Mouse (Mus musculus) heart, adult 2 months (tissue): ENCODE results near the gene Med27. TPM values are rescaled to one million over a fixed set of nuclear protein-coding genes. Genes with fewer than 3 reads are reported as not detected.
A peak's percentile ranks its signal among the peaks of the same experiment; 100 is the strongest.

Experiments
- DNase-seq, 2 experiments: peaks; one replicate each; pipeline ENCODE4 v3.0.0; 2021
- H3K27ac ChIP-seq: fragments of 200-600 bp; 2 replicates; pipeline ENCODE4 v1.8.1; 2022
- H3K27me3 ChIP-seq: fragments of 200-500 bp; 2 replicates; pipeline ENCODE4 v1.6.1; 2012; ENCODE audit warnings: mild to moderate bottlenecking, low read length, inconsistent platforms, mixed read lengths; ENCODE audit not compliant: control insufficient read depth, insufficient read depth
- H3K36me3 ChIP-seq: fragments of 200-500 bp; 2 replicates; pipeline ENCODE4 v1.6.1; 2012; ENCODE audit warnings: low read length, inconsistent platforms; ENCODE audit not compliant: control insufficient read depth, insufficient read depth
- H3K4me1 ChIP-seq: fragments of 200-500 bp; 2 replicates; pipeline ENCODE4 v1.6.1; 2011; ENCODE audit warnings: low read length; ENCODE audit not compliant: control insufficient read depth, insufficient read depth
- H3K4me3 ChIP-seq: fragments of 200-600 bp; 2 replicates; pipeline ENCODE4 v1.8.1; 2022
- H3K79me2 ChIP-seq: fragments of 200-500 bp; replicated peaks from 2 replicates; pipeline ENCODE4 v1.6.1; 2012; ENCODE audit warnings: mild to moderate bottlenecking, inconsistent platforms, low read length, moderate library complexity, mixed read lengths; ENCODE audit not compliant: control insufficient read depth, insufficient read depth
- H3K9ac ChIP-seq: fragments of 200-500 bp; 2 replicates; pipeline ENCODE4 v1.6.1; 2012; ENCODE audit warnings: low read depth, mild to moderate bottlenecking, control low read depth, inconsistent platforms, low read length, mixed read lengths
- CTCF ChIP-seq: fragments of 200-600 bp; IDR thresholded peaks from 2 replicates; pipeline ENCODE4 v1.8.1; 2022; ENCODE audit warnings: antibody characterized with exemption, mild to moderate bottlenecking, moderate library complexity
- EP300 ChIP-seq: fragments of 200-500 bp; IDR thresholded peaks from 2 replicates; pipeline ENCODE4 v1.6.1; 2011; ENCODE audit warnings: low read depth, low read length, control low read depth; ENCODE audit not compliant: insufficient read depth
- POLR2A ChIP-seq: fragments of 200-500 bp; IDR thresholded peaks from 2 replicates; pipeline ENCODE4 v1.6.1; 2011; ENCODE audit warnings: mild to moderate bottlenecking, low read depth, low read length, control low read depth; ENCODE audit not compliant: insufficient read depth
- WGBS: fragments of 180-500 bp; shearing (Covaris S2); methylation state at CpG from one replicate; pipeline ENCODE4 v1.1.7; 2018; 5-methylcytosine and 5-hydroxymethylcytosine counted together
- intact Hi-C: fragments of 180-260 bp; cut with DNase I; formaldehyde crosslinking; loops from one replicate; pipeline ENCODE4 v1.15.1; 2025
- polyA plus RNA-seq: library from polyadenylated mRNA; depleted of rRNA; stranded (reverse); fragments of >200 nt; gene quantifications from 2 replicates; pipeline ENCODE4 v1.2.3, GENCODE M21; 2012
- total RNA-seq, 2 experiments: library from RNA; stranded (reverse); gene quantifications; 2 replicates each; pipeline ENCODE4 v1.2.3; 2021

The Med27 gene
- total and polyA plus RNA-seq, 3 experiments = 15.3 to 24.0 (median 17.2) TPM

DNA sequence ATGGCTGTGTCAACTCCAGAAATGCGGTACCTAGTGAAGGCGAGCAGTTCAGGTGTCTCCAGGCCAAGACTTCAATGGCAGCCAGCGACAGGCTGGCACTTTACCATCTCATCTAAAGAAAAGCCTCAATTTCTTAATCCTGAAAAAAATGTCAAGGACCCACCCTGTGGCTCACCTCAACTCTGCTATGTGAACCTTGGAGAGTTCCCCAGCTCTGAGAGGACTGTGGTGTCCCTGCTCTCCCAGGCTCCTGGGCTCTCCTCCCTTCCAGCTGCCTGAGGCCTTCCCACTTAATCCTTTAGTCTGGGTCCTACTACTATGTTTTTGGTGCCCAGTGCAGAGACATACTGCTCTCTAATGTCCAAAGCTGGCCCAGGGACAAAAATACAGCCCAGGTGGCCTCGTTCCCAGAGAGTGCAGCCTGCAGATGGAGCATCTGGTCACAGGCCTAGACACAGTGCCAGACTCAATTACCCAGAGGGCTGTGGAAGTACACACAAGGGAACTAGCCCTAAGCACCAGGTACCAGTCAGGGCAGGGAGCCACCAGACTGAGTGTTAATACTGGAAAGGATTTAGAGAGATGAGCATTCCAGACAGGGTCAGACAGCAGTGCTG is 169.3 kb downstream of the Med27 start:
- WGBS = 82% methylated on average over 4 of the region's 4 CpGs
- Histone ChIP-seq H3K27ac (no peak overlapping the region), H3K79me2 (no peaks in the 10 kb centered on the region), H3K9ac (no peak overlapping the region), H3K36me3 (no peaks in the 10 kb centered on the region), H3K27me3 (no peaks in the 10 kb centered on the region), H3K4me3 (no peak overlapping the region), H3K4me1 (no peaks in the 10 kb centered on the region)
- no peak for TF ChIP-seq POLR2A
- TF ChIP-seq CTCF = 0 out of 2 replicates have a peak, but pooled peaks have one; percentile 5
- intact Hi-C loops = no loop called here
- peak; percentile 44 to 61 for DNase-seq

DNA sequence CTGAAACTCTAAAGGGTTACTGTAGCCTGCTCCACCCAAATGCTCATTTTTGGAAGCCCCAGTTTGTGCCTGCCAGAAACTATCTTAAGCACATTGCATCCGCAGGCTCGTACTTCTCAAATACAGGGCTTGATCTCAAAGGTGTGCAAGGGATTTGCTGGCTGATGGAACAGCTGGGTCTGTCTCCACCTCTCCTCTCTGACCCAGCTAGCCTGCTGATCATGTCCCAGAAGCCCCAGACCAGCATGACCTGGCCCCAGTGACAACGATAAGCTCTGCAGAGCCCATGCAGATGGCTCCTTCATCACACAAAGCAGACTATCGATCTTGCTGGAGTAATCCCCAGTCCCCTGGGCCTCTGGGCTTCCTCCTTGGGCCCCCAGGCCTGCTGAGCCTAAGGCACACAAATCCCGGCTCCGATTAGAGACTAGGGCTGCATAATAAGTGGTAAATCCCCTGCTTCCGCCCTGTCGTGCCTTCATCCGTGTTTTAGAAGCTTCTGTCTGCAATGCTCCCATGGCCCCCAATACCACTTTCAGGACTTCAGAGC is 170.1 kb downstream of the Med27 start:
- Histone ChIP-seq H3K27me3 (no peaks in the 10 kb centered on the region), H3K4me1 (no peaks in the 10 kb centered on the region), H3K27ac (no peak overlapping the region), H3K36me3 (no peaks in the 10 kb centered on the region), H3K9ac (no peak overlapping the region), H3K4me3 (no peak overlapping the region), H3K79me2 (no peaks in the 10 kb centered on the region)
- 55% methylated on average over 9 of the region's 9 CpGs for WGBS
- TF ChIP-seq CTCF (no peak), EP300 (no peak), POLR2A (no peak)
- intact Hi-C loops = no loop called here
- DNase-seq = no peak

DNA sequence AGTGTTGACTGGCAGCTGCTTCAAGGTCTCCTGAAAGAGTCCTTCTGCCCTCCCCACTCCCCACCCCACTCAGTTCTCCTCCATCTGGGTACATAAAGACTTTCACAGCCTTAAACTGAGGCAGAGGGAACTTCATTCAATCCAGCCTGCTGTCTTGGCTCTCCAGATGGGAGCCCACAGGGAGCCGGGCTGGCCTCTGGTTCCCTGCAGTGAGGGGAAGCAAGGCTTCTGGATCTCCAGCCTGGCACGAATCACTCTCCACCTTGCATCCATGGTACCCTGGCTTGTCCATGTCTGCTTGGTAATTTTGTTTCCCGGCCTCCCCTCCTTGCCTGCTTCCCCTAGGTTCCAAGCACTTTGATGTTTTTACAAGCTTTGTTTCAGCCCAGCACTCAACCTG is 172.8 kb downstream of the Med27 start:
- Histone ChIP-seq H3K27me3 (no peaks in the 10 kb centered on the region), H3K27ac (no peak overlapping the region), H3K36me3 (no peaks in the 10 kb centered on the region), H3K4me3 (no peak overlapping the region), H3K9ac (no peak overlapping the region), H3K4me1 (no peaks in the 10 kb centered on the region), H3K79me2 (no peaks in the 10 kb centered on the region)
- TF ChIP-seq CTCF (no peak), POLR2A (no peak), EP300 (no peak)
- DNase-seq = no peak
- 77% methylated on average over 3 of the region's 3 CpGs for WGBS
- intact Hi-C loops = no loop called here

- no peak for DNase-seq
- no peaks in the 10 kb centered on the region for H3K36me3 ChIP-seq
- 77% methylated on average over 6 of the region's 6 CpGs for WGBS
- intact Hi-C loops = no loop called here
- H3K9ac ChIP-seq = no peak overlapping the region
- no peaks in the 10 kb centered on the region for H3K79me2 ChIP-seq
- TF ChIP-seq EP300 (no peak), CTCF (no peak), POLR2A (no peak)
- no peak overlapping the region for H3K4me3 ChIP-seq
- no peaks in the 10 kb centered on the region for H3K4me1 ChIP-seq
- H3K27ac ChIP-seq = no peak overlapping the region
- H3K27me3 ChIP-seq = no peaks in the 10 kb centered on the region
These were observed 173.6 kb downstream of the Med27 start for GRCm38 (mm10) chr2:29520206-29520605.

GRCm38 (mm10) chr2:29521486-29521885 is 174.9 kb downstream of the Med27 start:
- DNase-seq = no peak
- Histone ChIP-seq H3K36me3 (no peaks in the 10 kb centered on the region), H3K27ac (no peak overlapping the region), H3K27me3 (no peaks in the 10 kb centered on the region), H3K79me2 (no peaks in the 10 kb centered on the region), H3K4me3 (no peak overlapping the region), H3K4me1 (no peaks in the 10 kb centered on the region), H3K9ac (no peak overlapping the region)
- intact Hi-C loops = no loop called here
- 87% methylated on average over 7 of the region's 7 CpGs for WGBS
- TF ChIP-seq CTCF (no peak), EP300 (no peak), POLR2A (no peak)

GRCm38 (mm10) chr2:29523918-29524811 is 177.5 kb downstream of the Med27 start:
- Histone ChIP-seq H3K36me3 (no peaks in the 10 kb centered on the region), H3K79me2 (no peaks in the 10 kb centered on the region), H3K4me3 (no peak overlapping the region), H3K27me3 (no peaks in the 10 kb centered on the region), H3K9ac (no peak overlapping the region), H3K27ac (no peak overlapping the region), H3K4me1 (no peaks in the 10 kb centered on the region)
- TF ChIP-seq CTCF (no peak), EP300 (no peak), POLR2A (no peak)
- WGBS = 38% methylated on average over 12 of the region's 12 CpGs
- no peak for DNase-seq
- intact Hi-C loops = no loop called here
